Mouse (Mus musculus) forebrain, embryonic 12.5 days (tissue): ENCODE data around the gene Wscd1. TPM values are rescaled to one million over a fixed set of nuclear protein-coding genes. Genes with fewer than 3 reads are reported as not detected.
"Not testable (repeated sequence)": the region's sequence is repeated elsewhere in the genome, so short reads cannot be mapped to it uniquely, and the experiment has no call there.

ENCODE experiments used
- ATAC-seq: fragments of 200-750 bp; cut with Nextera tagmentation; 2 replicates; pipeline ENCODE4 v1.8.0; 2017; ENCODE audit warnings: moderate TSS enrichment; ENCODE audit not compliant: low FRiP score
- H3K27ac ChIP-seq: fragments of 300-500 bp; sonication (generic); 2 replicates; pipeline ENCODE4 v1.5.1; 2016; ENCODE audit warnings: mild to moderate bottlenecking
- H3K27me3 ChIP-seq: fragments of 300-500 bp; sonication (generic); 2 replicates; pipeline ENCODE4 v1.6.1; 2016; ENCODE audit warnings: mild to moderate bottlenecking
- H3K36me3 ChIP-seq: fragments of 300-500 bp; sonication (generic); replicated peaks from 2 replicates; pipeline ENCODE4 v1.6.1; 2016; ENCODE audit warnings: mild to moderate bottlenecking
- H3K4me1 ChIP-seq: fragments of 300-500 bp; sonication (generic); 2 replicates; pipeline ENCODE4 v1.6.1; 2016
- H3K4me2 ChIP-seq: fragments of 300-500 bp; sonication (generic); 2 replicates; pipeline ENCODE4 v1.6.1; 2016; ENCODE audit warnings: mild to moderate bottlenecking, moderate library complexity
- H3K4me3 ChIP-seq: fragments of 300-500 bp; sonication (generic); replicated peaks from 2 replicates; pipeline ENCODE4 v1.5.1; 2016; ENCODE audit warnings: mild to moderate bottlenecking
- H3K9ac ChIP-seq: fragments of 300-500 bp; sonication (generic); 2 replicates; pipeline ENCODE4 v1.6.1; 2016; ENCODE audit warnings: mild to moderate bottlenecking
- H3K9me3 ChIP-seq: fragments of 300-500 bp; sonication (generic); 2 replicates; pipeline ENCODE4 v1.6.1; 2016
- WGBS: fragments of 180-500 bp; shearing (Covaris S2); methylation state at CpG from one replicate; pipeline ENCODE4 v1.1.7; 2016; 5-methylcytosine and 5-hydroxymethylcytosine counted together
- polyA plus RNA-seq: library from polyadenylated mRNA; unstranded; fragments of >200 nt; fragmentation: Nextera tagmentation; extraction: Ambion mirVana; gene quantifications from 2 replicates; pipeline ENCODE4 v1.2.1, GENCODE M21; 2016

Gene Wscd1
- polyA plus RNA-seq, 1 experiment from 2014 or later = 58.3 TPM

DNA sequence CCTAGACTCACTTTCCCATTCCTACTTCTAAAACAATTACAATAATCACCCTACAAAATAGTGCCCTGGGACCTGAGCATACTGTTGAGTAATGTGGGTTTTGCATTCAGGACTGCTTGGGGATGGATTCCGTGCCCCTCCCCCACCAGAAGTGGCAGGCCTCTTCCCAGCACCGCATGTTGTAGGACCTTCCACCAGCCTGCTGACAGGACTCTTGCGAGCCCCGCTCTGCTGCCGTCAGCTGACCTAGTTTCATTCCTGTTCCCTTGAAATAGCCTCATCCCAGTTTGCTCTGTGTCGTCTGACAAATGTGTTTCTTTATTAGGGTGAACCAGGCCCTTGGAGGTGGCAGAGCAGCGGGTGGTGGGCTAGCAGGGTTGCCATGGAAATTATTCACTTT, 64.8 kb downstream of the Wscd1 start:
- Histone ChIP-seq H3K27ac (no peak overlapping the region), H3K27me3 (no peaks in the 10 kb centered on the region), H3K36me3 (no peaks in the 10 kb centered on the region), H3K4me1 (peaks cover 13% of the 10 kb centered on the region), H3K4me3 (no peak overlapping the region), H3K4me2 (no peak overlapping the region), H3K9ac (no peak overlapping the region), H3K9me3 (no peaks in the 10 kb centered on the region)
- no peak for ATAC-seq
- 56% methylated on average over 7 of the region's 7 CpGs for WGBS

DNA sequence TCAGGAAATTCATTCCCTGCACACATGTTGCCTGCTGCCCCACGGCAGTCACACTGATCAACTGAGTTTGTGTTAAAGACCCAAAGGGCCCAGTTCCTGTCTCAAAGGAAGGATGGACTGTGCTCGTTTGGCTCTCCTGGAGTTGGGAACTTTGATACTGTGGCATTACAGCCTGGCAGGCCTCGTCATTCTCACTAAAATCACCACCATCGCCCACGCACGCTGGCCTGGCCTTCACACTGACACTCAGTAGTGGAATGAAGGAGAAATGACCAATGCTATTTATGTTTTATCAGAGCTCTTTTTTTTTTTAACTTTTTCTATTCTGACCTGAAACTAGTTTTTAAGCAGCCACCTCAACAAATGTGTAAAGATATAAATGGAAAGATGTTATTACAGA, 65.6 kb downstream of the Wscd1 start:
- H3K27ac ChIP-seq = no peak overlapping the region
- H3K27me3 ChIP-seq = no peaks in the 10 kb centered on the region
- no peaks in the 10 kb centered on the region for H3K9me3 ChIP-seq
- H3K4me1 ChIP-seq = peaks cover 13% of the 10 kb centered on the region
- H3K4me2 ChIP-seq = no peak overlapping the region
- no peaks in the 10 kb centered on the region for H3K36me3 ChIP-seq
- no peak overlapping the region for H3K9ac ChIP-seq
- no peak overlapping the region for H3K4me3 ChIP-seq
- whole genome bisulfite sequencing = 86% methylated on average over 6 of the region's 6 CpGs
- no peak for ATAC-seq

DNA sequence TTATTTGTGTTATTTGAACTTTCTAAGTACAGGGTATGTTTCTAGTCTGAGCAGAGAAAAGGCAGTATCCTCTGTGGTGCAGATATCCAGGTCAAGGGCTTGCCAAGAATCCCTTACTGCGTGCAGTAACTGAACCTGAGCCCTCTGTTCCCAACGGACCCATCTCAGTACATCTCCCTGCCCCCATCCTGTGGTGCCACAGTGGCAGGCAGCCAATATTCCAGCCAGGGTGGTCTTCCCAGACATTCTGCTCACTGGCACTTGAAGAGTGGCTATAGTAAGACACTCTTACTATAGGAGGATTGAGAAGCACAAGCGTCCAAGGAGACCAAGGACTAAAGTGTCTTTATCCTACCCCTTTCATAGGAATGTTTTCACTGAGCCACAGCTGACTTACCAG, 67.2 kb downstream of the Wscd1 start:
- H3K9me3 ChIP-seq = no peaks in the 10 kb centered on the region
- H3K9ac ChIP-seq = no peak overlapping the region
- ATAC-seq = no peak
- no peaks in the 10 kb centered on the region for H3K36me3 ChIP-seq
- no peak overlapping the region for H3K4me3 ChIP-seq
- WGBS = 82% methylated on average over 3 of the region's 3 CpGs
- H3K4me1 ChIP-seq = peaks cover 17% of the 10 kb centered on the region
- H3K27ac ChIP-seq = no peak overlapping the region
- H3K27me3 ChIP-seq = no peaks in the 10 kb centered on the region
- no peak overlapping the region for H3K4me2 ChIP-seq

DNA sequence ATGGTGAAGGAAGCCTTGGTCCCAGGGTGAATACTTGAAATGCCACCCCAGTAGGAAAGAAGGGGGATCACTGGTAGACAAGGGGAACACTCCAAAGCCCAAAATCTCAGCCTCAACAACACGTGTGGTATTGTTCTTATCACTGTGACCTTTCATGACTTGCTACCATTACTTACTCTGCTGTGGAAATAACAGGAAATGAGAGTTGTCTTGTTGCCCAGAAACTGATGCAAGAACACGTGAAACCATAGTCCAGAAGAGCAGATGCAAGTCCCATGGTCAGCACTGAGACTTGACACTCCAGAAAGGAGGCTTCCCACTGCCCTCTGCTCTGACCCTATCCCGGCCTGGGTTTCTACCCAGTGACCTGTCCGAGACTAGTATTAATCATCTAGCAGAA, 67.6 kb downstream of the Wscd1 start:
- ATAC-seq = no peak

DNA sequence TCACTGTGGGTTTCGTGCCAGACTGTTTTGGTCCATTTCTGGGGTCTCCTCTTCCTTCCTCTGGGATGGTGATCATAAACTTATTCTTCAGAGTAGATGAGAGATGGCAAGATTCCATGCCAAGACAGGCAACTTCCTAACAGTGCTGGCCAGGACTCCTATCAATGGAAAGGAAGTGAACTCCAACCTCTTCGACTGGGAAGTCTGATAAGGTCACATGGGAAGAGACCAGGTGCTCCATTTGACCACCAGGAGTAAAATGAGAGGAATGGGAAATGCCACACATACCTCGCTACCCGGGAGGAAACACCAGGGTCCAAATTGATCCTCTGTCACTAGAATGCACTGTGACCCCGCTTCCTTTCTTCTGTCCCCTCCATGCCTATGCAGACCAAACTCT, 68.4 kb downstream of the Wscd1 start:
- Histone ChIP-seq H3K9me3 (no peaks in the 10 kb centered on the region), H3K4me1 (peaks cover 17% of the 10 kb centered on the region), H3K36me3 (no peaks in the 10 kb centered on the region), H3K4me2 (no peak overlapping the region), H3K27me3 (no peaks in the 10 kb centered on the region), H3K9ac (no peak overlapping the region), H3K4me3 (no peak overlapping the region), H3K27ac (no peak overlapping the region)
- WGBS = 88% methylated on average over 5 of the region's 5 CpGs
- ATAC-seq = no peak

More for the DNA sequence above, 67.6 kb downstream of the Wscd1 start:
- Histone ChIP-seq H3K9ac (no peak overlapping the region), H3K9me3 (no peaks in the 10 kb centered on the region), H3K27ac (no peak overlapping the region), H3K36me3 (no peaks in the 10 kb centered on the region), H3K4me1 (peaks cover 17% of the 10 kb centered on the region), H3K4me3 (no peak overlapping the region), H3K4me2 (no peak overlapping the region), H3K27me3 (no peaks in the 10 kb centered on the region)
- 81% methylated on average over 4 of the region's 4 CpGs for WGBS

DNA sequence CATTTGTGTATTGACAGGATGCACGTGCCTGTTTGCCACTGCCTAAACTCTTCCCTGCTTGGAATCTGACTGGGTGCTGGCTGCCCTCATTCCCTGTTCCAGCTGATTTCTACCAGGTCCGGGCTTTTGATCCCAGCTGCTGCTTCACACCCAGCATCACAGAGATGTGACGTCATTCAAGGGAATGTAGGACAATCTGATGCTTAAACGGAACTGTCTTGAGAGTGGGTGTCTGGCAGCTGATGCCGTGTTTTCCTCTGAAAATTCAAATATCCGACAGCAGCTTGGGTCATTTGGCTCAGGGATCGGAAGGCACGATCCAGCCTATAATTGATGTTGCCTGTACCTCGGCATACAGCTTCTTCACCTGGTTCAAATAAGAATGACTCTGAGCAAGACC, 70.2 kb downstream of the Wscd1 start:
- no peak overlapping the region for H3K27ac ChIP-seq
- no peaks in the 10 kb centered on the region for H3K36me3 ChIP-seq
- peaks cover 10% of the 10 kb centered on the region for H3K4me1 ChIP-seq
- H3K27me3 ChIP-seq = no peaks in the 10 kb centered on the region
- no peak overlapping the region for H3K9ac ChIP-seq
- H3K4me2 ChIP-seq = no peak overlapping the region
- no peaks in the 10 kb centered on the region for H3K9me3 ChIP-seq
- no peak overlapping the region for H3K4me3 ChIP-seq
- ATAC-seq = no peak
- WGBS = 85% methylated on average over 9 of the region's 9 CpGs

DNA sequence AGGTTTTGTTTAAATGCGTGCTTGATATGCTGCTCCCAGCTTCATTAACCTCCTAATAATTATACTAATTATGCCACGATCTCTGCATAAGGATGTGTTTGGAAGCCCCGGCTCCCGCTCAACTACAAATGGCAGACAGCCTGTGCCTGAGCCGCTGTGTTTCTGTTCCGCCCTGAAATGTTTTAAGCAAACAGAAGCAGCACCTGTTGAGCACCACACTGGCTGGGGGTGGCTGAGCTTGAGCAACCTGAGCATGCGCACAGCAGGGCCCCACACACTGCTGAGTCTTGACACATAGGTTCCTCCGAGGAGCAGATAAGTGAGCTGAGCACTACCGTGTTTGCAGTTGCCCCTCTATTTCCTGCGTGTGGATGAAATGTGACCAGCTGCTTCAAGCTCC, 71.1 kb downstream of the Wscd1 start:
- no peak overlapping the region for H3K27ac ChIP-seq
- H3K4me1 ChIP-seq = peaks cover 8% of the 10 kb centered on the region; the same call in 1 of the 2 replicates
- H3K9ac ChIP-seq = no peak overlapping the region
- WGBS = 42% methylated on average over 10 of the region's 10 CpGs
- H3K9me3 ChIP-seq = no peaks in the 10 kb centered on the region
- ATAC-seq = no peak
- H3K27me3 ChIP-seq = no peaks in the 10 kb centered on the region
- H3K36me3 ChIP-seq = no peaks in the 10 kb centered on the region
- peak overlapping the region; percentile 8; the same call in 1 of the 2 replicates for H3K4me3 ChIP-seq
- H3K4me2 ChIP-seq = peak overlapping the region; percentile 36

- not testable (repeated sequence) for H3K27me3 ChIP-seq, H3K4me2 ChIP-seq, H3K4me3 ChIP-seq, H3K36me3 ChIP-seq, H3K9me3 ChIP-seq, H3K4me1 ChIP-seq, H3K9ac ChIP-seq, ATAC-seq, H3K27ac ChIP-seq
- WGBS = 83% methylated on average over 6 of the region's 6 CpGs
These were observed 71.8 kb downstream of the Wscd1 start for GRCm38 (mm10) chr11:71821526-71821925.

DNA sequence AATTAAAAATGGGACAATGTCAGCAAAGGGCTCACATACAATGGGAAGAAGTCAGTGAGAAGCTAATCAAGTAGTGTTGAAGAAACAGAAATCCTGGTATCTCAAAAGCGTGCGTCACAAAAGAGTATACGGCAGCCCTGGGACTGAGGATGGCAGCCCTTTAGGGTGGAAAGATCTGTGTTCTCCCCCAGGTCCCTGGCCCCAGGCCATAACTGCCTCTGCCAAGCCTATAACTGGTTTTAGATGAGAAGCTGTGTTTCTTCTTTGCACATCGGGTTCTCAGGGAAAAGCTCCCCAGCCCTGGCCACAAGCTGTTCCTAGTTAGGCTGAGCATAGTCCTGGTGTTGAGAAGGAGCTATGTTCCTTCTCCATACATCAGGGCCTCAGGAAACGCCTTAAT, 72.3 kb downstream of the Wscd1 start:
- Histone ChIP-seq H3K9me3 (no peaks in the 10 kb centered on the region), H3K36me3 (no peaks in the 10 kb centered on the region), H3K4me3 (no peak overlapping the region), H3K27ac (no peak overlapping the region), H3K9ac (no peak overlapping the region), H3K27me3 (no peaks in the 10 kb centered on the region), H3K4me1 (peaks cover 4% of the 10 kb centered on the region; the same call in 1 of the 2 replicates), H3K4me2 (no peak overlapping the region)
- ATAC-seq = no peak
- 91% methylated on average over 5 of the region's 5 CpGs for WGBS

GRCm38 (mm10) chr11:71824971-71825370, 75.3 kb downstream of the Wscd1 start:
- no peak for ATAC-seq
- no peak overlapping the region for H3K9ac ChIP-seq
- H3K4me1 ChIP-seq = peaks cover 4% of the 10 kb centered on the region; the same call in 1 of the 2 replicates
- WGBS = 63% methylated on average over 4 of the region's 4 CpGs
- H3K4me2 ChIP-seq = no peak overlapping the region
- no peaks in the 10 kb centered on the region for H3K27me3 ChIP-seq
- H3K36me3 ChIP-seq = no peaks in the 10 kb centered on the region
- H3K4me3 ChIP-seq = no peak overlapping the region
- H3K27ac ChIP-seq = no peak overlapping the region
- no peaks in the 10 kb centered on the region for H3K9me3 ChIP-seq
